Mouse (Mus musculus) midbrain, embryonic 10.5 days (tissue): Measurements from ENCODE around the gene Olfr1288. TPM values are rescaled to one million over a fixed set of nuclear protein-coding genes. Genes with fewer than 3 reads are reported as not detected.

Experiments used
- DNase-seq: peaks from one replicate; pipeline ENCODE4 v3.0.0-alpha.2; 2017; ENCODE audit warnings: low spot score
- H3K27ac ChIP-seq: fragments of 300-500 bp; sonication (generic); replicated peaks from 2 replicates; pipeline ENCODE4 v1.5.1; 2016; ENCODE audit warnings: mild to moderate bottlenecking
- H3K27me3 ChIP-seq: fragments of 300-500 bp; sonication (generic); 2 replicates; pipeline ENCODE4 v1.6.1; 2016; ENCODE audit warnings: low read depth, mild to moderate bottlenecking; ENCODE audit not compliant: poor library complexity, severe bottlenecking
- H3K36me3 ChIP-seq: fragments of 300-500 bp; sonication (generic); 2 replicates; pipeline ENCODE4 v1.6.1; 2016; ENCODE audit warnings: mild to moderate bottlenecking, moderate library complexity
- H3K4me1 ChIP-seq: fragments of 300-500 bp; sonication (generic); 2 replicates; pipeline ENCODE4 v1.6.1; 2016
- H3K4me3 ChIP-seq: fragments of 300-500 bp; sonication (generic); 2 replicates; pipeline ENCODE4 v1.5.1; 2016; ENCODE audit warnings: mild to moderate bottlenecking, moderate library complexity
- H3K9me3 ChIP-seq: fragments of 300-500 bp; sonication (generic); replicated peaks from 2 replicates; pipeline ENCODE4 v1.6.1; 2016; ENCODE audit warnings: mild to moderate bottlenecking
- WGBS: fragments of 180-500 bp; shearing (Covaris S2); methylation state at CpG from one replicate; pipeline ENCODE4 v1.1.7; 2016; 5-methylcytosine and 5-hydroxymethylcytosine counted together
- polyA plus RNA-seq: library from polyadenylated mRNA; unstranded; fragments of >200 nt; fragmentation: Nextera tagmentation; extraction: Ambion mirVana; gene quantifications from 2 replicates; pipeline ENCODE4 v1.2.1, GENCODE M21; 2016

The Olfr1288 gene
- polyA plus RNA-seq: not detected in 2 replicates

GRCm38 (mm10) chr2:111473801-111474200 is at the start of gene Olfr1288:
TSS of gene Olfr1288 (plus strand) at chr2:111474101.
- Histone ChIP-seq H3K4me1 (no peaks in the 10 kb centered on the region), H3K36me3 (no peaks in the 10 kb centered on the region), H3K4me3 (no peak within 1 kb of the TSS), H3K27me3 (no peaks in the 10 kb centered on the region), H3K9me3 (no peaks in the 10 kb centered on the region), H3K27ac (no peak within 1 kb of the TSS)
- DNase-seq: no peak
- WGBS: 90% methylated on average over 1 of the region's 1 CpGs

DNA sequence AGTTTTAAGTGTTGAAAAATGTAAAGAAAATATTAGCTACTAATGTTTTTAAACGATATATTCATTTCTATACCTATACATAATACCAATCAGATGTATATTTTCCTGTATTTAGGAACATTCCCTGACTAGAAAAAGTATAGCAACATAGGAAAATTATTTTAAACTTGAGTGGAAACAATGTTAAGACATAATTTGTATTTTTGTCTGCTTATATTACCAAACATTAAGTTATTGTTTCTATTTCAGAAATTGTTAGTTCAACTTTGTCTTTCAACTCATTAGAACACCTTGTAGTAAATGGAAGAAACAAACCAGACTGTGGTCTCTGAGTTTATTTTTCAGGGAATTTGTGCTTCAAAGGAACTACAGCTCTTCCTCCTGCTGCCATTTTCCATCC is 25.1 kb upstream of the Olfr1288 start, which contains the start of gene Olfr1287:
Gene Olfr1287, plus strand, starts transcription at position 301 of the 400 bp plus-strand sequence.
- H3K36me3 ChIP-seq: no peaks in the 10 kb centered on the region
- H3K27me3 ChIP-seq: no peaks in the 10 kb centered on the region
- H3K27ac ChIP-seq: no peak within 1 kb of the TSS
- H3K4me1 ChIP-seq: no peaks in the 10 kb centered on the region
- no peak for DNase-seq
- H3K4me3 ChIP-seq: no peak within 1 kb of the TSS
- WGBS: 71% methylated on average over 1 of the region's 1 CpGs
- no peaks in the 10 kb centered on the region; the same call in 1 of the 2 replicates for H3K9me3 ChIP-seq

GRCm38 (mm10) chr2:111480519-111480918 is 6.6 kb downstream of the Olfr1288 start, which contains the start of gene Olfr1289:
TSS of gene Olfr1289 (plus strand) at chr2:111480819.
- H3K27me3 ChIP-seq: no peaks in the 10 kb centered on the region
- 88% methylated on average over 1 of the region's 1 CpGs for WGBS
- H3K4me1 ChIP-seq: no peaks in the 10 kb centered on the region
- DNase-seq: no peak
- no peak within 1 kb of the TSS for H3K4me3 ChIP-seq
- H3K36me3 ChIP-seq: no peaks in the 10 kb centered on the region
- H3K9me3 ChIP-seq: no peaks in the 10 kb centered on the region
- H3K27ac ChIP-seq: no peak within 1 kb of the TSS

DNA sequence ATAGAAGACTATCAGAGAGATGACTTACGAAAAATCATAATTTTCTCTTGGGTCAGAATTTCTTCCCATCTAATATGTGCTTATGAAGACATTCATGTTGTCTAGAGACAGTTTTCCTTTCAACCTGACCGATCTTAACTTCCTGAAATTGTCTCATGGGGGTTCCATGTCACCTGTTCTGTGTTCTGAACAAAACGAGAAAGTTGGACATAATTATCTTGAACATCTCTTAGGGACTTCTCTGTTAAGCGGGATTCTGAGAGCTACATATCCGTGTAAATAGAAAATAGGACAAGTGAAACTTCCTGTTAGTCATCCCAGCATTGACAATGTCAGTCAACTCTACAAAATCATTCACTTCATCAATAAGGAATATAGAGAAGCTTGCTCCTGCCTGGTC is 19.8 kb downstream of the Olfr1288 start, which contains the start of gene Olfr1290:
Gene Olfr1290, minus strand, starts transcription at position 101 of the 400 bp plus-strand sequence.
- Histone ChIP-seq H3K9me3 (no peaks in the 10 kb centered on the region; the same call in 1 of the 2 replicates), H3K27ac (no peak within 1 kb of the TSS), H3K4me3 (no peak within 1 kb of the TSS), H3K36me3 (no peaks in the 10 kb centered on the region), H3K4me1 (no peaks in the 10 kb centered on the region), H3K27me3 (no peaks in the 10 kb centered on the region)
- 86% methylated on average over 5 of the region's 5 CpGs for WGBS
- no peak for DNase-seq

DNA sequence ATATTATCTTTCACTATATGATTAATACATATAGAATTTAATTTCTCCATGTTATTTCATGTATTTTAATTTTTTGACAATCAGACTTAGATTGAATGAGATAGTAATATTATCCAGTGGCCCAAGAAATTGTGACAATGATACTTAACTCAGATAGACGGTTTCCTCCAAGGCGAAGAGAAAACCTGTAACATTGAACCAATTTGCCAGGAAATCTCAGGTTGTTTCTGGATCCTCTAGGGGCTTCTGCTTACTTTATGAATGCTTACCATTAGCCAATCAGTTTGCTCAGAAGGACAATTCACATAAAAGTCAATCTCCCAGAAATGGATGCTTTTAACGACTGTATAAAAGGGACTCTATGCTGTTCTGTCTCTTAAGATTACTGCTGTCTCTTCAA is 23.0 kb downstream of the Olfr1288 start, which contains the start of gene Olfr1291-ps1:
Gene Olfr1291-ps1, plus strand, starts transcription at position 301 of the 400 bp plus-strand sequence.
- no peaks in the 10 kb centered on the region; the same call in 1 of the 2 replicates for H3K9me3 ChIP-seq
- no peak within 1 kb of the TSS for H3K4me3 ChIP-seq
- H3K4me1 ChIP-seq: no peaks in the 10 kb centered on the region
- H3K27ac ChIP-seq: no peak within 1 kb of the TSS
- no peak for DNase-seq
- WGBS: 88% methylated on average over 3 of the region's 3 CpGs
- H3K27me3 ChIP-seq: no peaks in the 10 kb centered on the region
- H3K36me3 ChIP-seq: no peaks in the 10 kb centered on the region

DNA sequence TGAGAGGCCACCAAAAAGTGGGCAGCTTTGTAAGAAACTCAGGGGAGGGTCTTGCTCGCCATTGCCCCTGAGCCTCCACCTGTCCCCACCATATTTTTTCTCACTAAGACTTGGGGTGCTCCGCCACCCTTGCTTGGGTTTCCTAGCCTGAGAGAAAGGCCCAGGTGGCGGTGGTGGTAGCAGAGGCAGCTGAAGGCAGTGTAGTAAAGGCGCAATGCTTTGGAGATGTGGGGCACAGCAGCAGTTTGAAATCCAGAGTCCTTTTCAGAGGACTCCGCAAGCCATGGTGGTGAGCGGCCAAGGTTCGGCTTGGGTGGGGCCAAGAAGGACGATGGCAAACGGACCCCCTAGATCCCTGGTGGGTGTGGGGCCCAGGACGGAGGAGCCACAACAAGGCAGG is 43.5 kb downstream of the Olfr1288 start:
- WGBS: 92% methylated on average over 10 of the region's 10 CpGs
- no peak for DNase-seq
- H3K27ac ChIP-seq: no peak overlapping the region
- H3K4me3 ChIP-seq: no peak overlapping the region
- peaks cover 9% of the 10 kb centered on the region for H3K9me3 ChIP-seq
- no peaks in the 10 kb centered on the region for H3K27me3 ChIP-seq
- no peaks in the 10 kb centered on the region for H3K36me3 ChIP-seq
- H3K4me1 ChIP-seq: no peaks in the 10 kb centered on the region

- no peak within 1 kb of the TSS for H3K27ac ChIP-seq
- DNase-seq: no peak
- H3K36me3 ChIP-seq: no peaks in the 10 kb centered on the region
- no peak within 1 kb of the TSS for H3K4me3 ChIP-seq
- no peaks in the 10 kb centered on the region for H3K4me1 ChIP-seq
- H3K27me3 ChIP-seq: no peaks in the 10 kb centered on the region
- 86% methylated on average over 1 of the region's 1 CpGs for WGBS
- peaks cover 3% of the 10 kb centered on the region; the same call in 1 of the 2 replicates for H3K9me3 ChIP-seq
Observed at GRCm38 (mm10) chr2:111524903-111525302, 51.0 kb downstream of the Olfr1288 start, which contains the start of gene Olfr1293-ps. TSS of gene Olfr1293-ps (plus strand) at chr2:111525203.

Other genes with a start within 250 kb of the Olfr1288 start
- gene 4930430A15Rik, start 244.5 kb upstream of the Olfr1288 start, polyA plus RNA-seq: not detected in 2 replicates
- not detected in 2 replicates for gene Olfr1275, start 238.8 kb upstream of the Olfr1288 start, polyA plus RNA-seq
- gene Olfr1276, start 219.6 kb upstream of the Olfr1288 start, polyA plus RNA-seq: not detected in 2 replicates
- not detected in 2 replicates for gene Olfr1277, start 200.0 kb upstream of the Olfr1288 start, polyA plus RNA-seq
- not detected in 2 replicates for gene Olfr1278, start 184.0 kb upstream of the Olfr1288 start, polyA plus RNA-seq
- gene Olfr1279, start 173.5 kb upstream of the Olfr1288 start, polyA plus RNA-seq: not detected in 2 replicates
- not detected in 2 replicates for gene Olfr1280, start 160.1 kb upstream of the Olfr1288 start, polyA plus RNA-seq
- not detected in 2 replicates for gene Olfr1281, start 147.6 kb upstream of the Olfr1288 start, polyA plus RNA-seq
- gene Olfr1282, start 138.0 kb upstream of the Olfr1288 start, polyA plus RNA-seq: not detected in 2 replicates
- not detected in 2 replicates for gene Olfr1283, start 107.3 kb upstream of the Olfr1288 start, polyA plus RNA-seq
- not detected in 2 replicates for gene Olfr1284, start 98.6 kb upstream of the Olfr1288 start, polyA plus RNA-seq
- gene Olfr1286, start 51.0 kb upstream of the Olfr1288 start, polyA plus RNA-seq: not detected in 2 replicates
- not detected in 2 replicates for gene Olfr1287, start 25.0 kb upstream of the Olfr1288 start, polyA plus RNA-seq
- gene Olfr1289, start 6.7 kb downstream of the Olfr1288 start, polyA plus RNA-seq: not detected in 2 replicates
- gene Olfr1290, start 19.7 kb downstream of the Olfr1288 start, polyA plus RNA-seq: not detected in 2 replicates
- not detected in 2 replicates for gene Olfr1291-ps1, start 23.1 kb downstream of the Olfr1288 start, polyA plus RNA-seq
- not detected in 2 replicates for gene Olfr1293-ps, start 51.1 kb downstream of the Olfr1288 start, polyA plus RNA-seq
- not detected in 2 replicates for gene Olfr1294, start 66.2 kb downstream of the Olfr1288 start, polyA plus RNA-seq
- not detected in 2 replicates for gene Olfr1295, start 95.6 kb downstream of the Olfr1288 start, polyA plus RNA-seq
- not detected in 2 replicates for gene Olfr1297, start 152.4 kb downstream of the Olfr1288 start, polyA plus RNA-seq
- not detected in 2 replicates for gene Olfr1298, start 175.1 kb downstream of the Olfr1288 start, polyA plus RNA-seq
- not detected in 2 replicates for gene Olfr1299, start 187.3 kb downstream of the Olfr1288 start, polyA plus RNA-seq